ENCODE assay signal across 25 mouse cellular contexts in genomic region chr2:17935916-17936315, GRCm38 (mm10).
"Had no signal": no experiment of that assay in that cellular context is flagged by ENCODE, and none has a peak within 500 bp of the region (broad histone marks: within the 10 kb centered on the region; RNA-seq: fewer than 3 reads in every experiment).

No protein-coding gene starts in this region.

- H3K9me3 ChIP-seq: liver, embryonic 12.5 days; liver, embryonic 15.5 days; lung, embryonic 15.5 days; neural tube, embryonic 15.5 days; stomach, embryonic 15.5 days had no signal

- H3K4me3 ChIP-seq: layer of hippocampus, adult 2 months; left cerebral cortex, adult 2 months; limb, embryonic 12.5 days; liver, embryonic 12.5 days; liver, embryonic 15.5 days; lung, embryonic 15.5 days; megakaryocyte, embryonic 14.5 days; midbrain, embryonic 10.5 days; neural tube, embryonic 12.5 days; neural tube, embryonic 15.5 days; stomach, embryonic 15.5 days had no signal

- H3K9ac ChIP-seq: limb, embryonic 12.5 days; liver, embryonic 12.5 days; liver, embryonic 15.5 days; lung, embryonic 15.5 days; neural tube, embryonic 12.5 days; neural tube, embryonic 15.5 days; stomach, embryonic 15.5 days had no signal

- H3K27me3 ChIP-seq: limb, embryonic 12.5 days; liver, embryonic 12.5 days; liver, embryonic 15.5 days; lung, embryonic 15.5 days; megakaryocyte, embryonic 14.5 days; neural tube, embryonic 12.5 days; neural tube, embryonic 15.5 days; stomach, embryonic 15.5 days had no signal

- H3K4me1 ChIP-seq: liver, embryonic 12.5 days; liver, embryonic 15.5 days; megakaryocyte, embryonic 14.5 days; stomach, embryonic 15.5 days had no signal

- H3K36me3 ChIP-seq: limb, embryonic 12.5 days; liver, embryonic 12.5 days; liver, embryonic 15.5 days; lung, embryonic 15.5 days; neural tube, embryonic 12.5 days; neural tube, embryonic 15.5 days; stomach, embryonic 15.5 days had no signal

- H3K27ac ChIP-seq: kidney, postnatal 0 days; layer of hippocampus, adult 2 months; left cerebral cortex, adult 2 months; limb, embryonic 12.5 days; liver, embryonic 12.5 days; liver, embryonic 15.5 days; lung, embryonic 15.5 days; midbrain, embryonic 10.5 days; neural tube, embryonic 12.5 days; neural tube, embryonic 15.5 days; stomach, embryonic 15.5 days had no signal

- DNase-seq: kidney, adult 2 months; kidney, postnatal 25 days; layer of hippocampus, postnatal 36 days; liver; lung, adult 18-20 months; lung, postnatal 10 days; lung, postnatal 36 days; midbrain, embryonic 14.5 days; right cerebral cortex, adult 18-20 months; right cerebral cortex, postnatal 14 days; right cerebral cortex, postnatal 4 days; thymus, adult 18-20 months; thymus, postnatal 36 days had no signal
